Comparison of ENCODE assay signal across 8 mouse cellular contexts in genomic region chr11:119919897-119920296, GRCm38 (mm10). TPM values are rescaled to one million over a fixed set of nuclear protein-coding genes. Genes with fewer than 3 reads are reported as not detected.
DNase-seq lines count a peak whose midpoint lies in the region; ATAC-seq and TF ChIP-seq lines count a peak whose summit lies in the region.

No protein-coding gene starts in this region.

- H3K36me3 ChIP-seq in kidney, adult 2 months (ENCODE audit: control insufficient read depth, insufficient read depth, low read length) = peaks cover 1% of the 10 kb centered on the region; the same call in 1 of the 2 replicates
- peaks cover 45 to 63% of the 10 kb centered on the region in 2 experiments for H3K36me3 ChIP-seq in CH12.LX (replicated peaks in 1 of 2; ENCODE audit: control insufficient read depth in 1 of 2, insufficient read depth in 1 of 2, low read length in 1 of 2)
- peaks cover 41% of the 10 kb centered on the region for H3K36me3 ChIP-seq in midbrain, postnatal 0 days (ENCODE audit: insufficient read depth, low read length)

- ATAC-seq in midbrain, postnatal 0 days (ENCODE audit: low FRiP score) = no peak; the same call in 1 of the 2 replicates

- no peak overlapping the region for H3K9ac ChIP-seq in CH12.LX (ENCODE audit: insufficient read depth, low read depth)
- H3K9ac ChIP-seq in midbrain, postnatal 0 days (replicated peaks; ENCODE audit: low read length, poor library complexity, severe bottlenecking) = no peak overlapping the region

- TF ChIP-seq POLR2A in kidney, adult 2 months (IDR thresholded peaks at IDR 0.05; ENCODE audit: low read depth, low read length) = no peak
- TF ChIP-seq POLR2A in CH12.LX (IDR thresholded peaks at IDR 0.05; ENCODE audit: low read depth, low read length) = no peak

- H3K27ac ChIP-seq in kidney, adult 2 months (ENCODE audit: insufficient read depth, low read depth, low read length) = no peak overlapping the region
- no peak overlapping the region for H3K27ac ChIP-seq in CH12.LX (ENCODE audit: insufficient read depth, low read depth)
- H3K27ac ChIP-seq in midbrain, postnatal 0 days (ENCODE audit: low read depth, low read length) = no peak overlapping the region

- no peaks in the 10 kb centered on the region for H3K9me3 ChIP-seq in CH12.LX (replicated peaks; ENCODE audit: low read length)
- H3K9me3 ChIP-seq in midbrain, postnatal 0 days (ENCODE audit: low read length) = no peaks in the 10 kb centered on the region

- peaks cover 26% of the 10 kb centered on the region for H3K4me1 ChIP-seq in kidney, adult 2 months (ENCODE audit: control insufficient read depth, insufficient read depth, low read length)
- H3K4me1 ChIP-seq in CH12.LX (ENCODE audit: control insufficient read depth in 1 of 2, insufficient read depth in 2 of 2) = peaks cover 8 to 19% of the 10 kb centered on the region in 2 experiments
- peaks cover 5% of the 10 kb centered on the region; the same call in 1 of the 2 replicates for H3K4me1 ChIP-seq in midbrain, postnatal 0 days (ENCODE audit: insufficient read depth, low read length)

- H3K4me3 ChIP-seq in kidney, adult 2 months (ENCODE audit: insufficient read depth, low read depth, low read length) = no peak overlapping the region
- no peak overlapping the region for H3K4me3 ChIP-seq in CH12.LX (replicated peaks in 1 of 3; ENCODE audit: low read depth in 2 of 3, low read length in 2 of 3, poor library complexity in 1 of 3)
- no peak overlapping the region for H3K4me3 ChIP-seq in midbrain, postnatal 0 days (ENCODE audit: low read depth, low read length)

- H3K27me3 ChIP-seq in kidney, adult 2 months (replicated peaks; ENCODE audit: control insufficient read depth, insufficient read depth, low read length) = no peaks in the 10 kb centered on the region
- H3K27me3 ChIP-seq in CH12.LX (replicated peaks) = no peaks in the 10 kb centered on the region
- H3K27me3 ChIP-seq in midbrain, postnatal 0 days (ENCODE audit: insufficient read depth, low read length) = no peaks in the 10 kb centered on the region

- 70% methylated on average over 8 of the region's 8 CpGs for WGBS in kidney, adult 2 months
- WGBS in midbrain, postnatal 0 days = 67% methylated on average over 8 of the region's 8 CpGs

- H3K79me2 ChIP-seq in CH12.LX (replicated peaks; ENCODE audit: control insufficient read depth, extremely low read depth, insufficient read depth, poor library complexity, severe bottlenecking) = 0 out of 2 replicates have a peak, but pooled peaks cover 1% of the 10 kb centered on the region

- no peak overlapping the region for H3K4me2 ChIP-seq in CH12.LX (ENCODE audit: insufficient read depth, low read depth, poor library complexity, severe bottlenecking)
- no peak overlapping the region for H3K4me2 ChIP-seq in midbrain, postnatal 0 days (ENCODE audit: low read depth, low read length, poor library complexity, severe bottlenecking)

- TF ChIP-seq EP300 in CH12.LX (IDR thresholded peaks at IDR 0.05; ENCODE audit: low read length) = no peak

- DNase-seq in kidney, adult 2 months = peak; percentile 68
- no peak for DNase-seq in kidney, adult 11 months
- peak; percentile 74 for DNase-seq in CH12.LX (ENCODE audit: extremely low read depth)
- peak; percentile 57 to 60 for DNase-seq in adrenal gland, postnatal 4 days (ENCODE audit: low spot score in 2 of 2)
- DNase-seq in forelimb bud, embryonic 11.5 days (ENCODE audit: low read depth, low spot score) = peak; percentile 33
- DNase-seq in layer of hippocampus, postnatal 14 days (ENCODE audit: low spot score in 2 of 2) = peak; percentile 72
- DNase-seq in midbrain, postnatal 0 days (ENCODE audit: low spot score) = peak; percentile 76
- peak; percentile 70 to 75 for DNase-seq in thymus, postnatal 36 days

- peak; percentile 67 for TF ChIP-seq RAD21 in CH12.LX (IDR thresholded peaks at IDR 0.05; ENCODE audit: low read depth, low read length)

- dilution Hi-C loops in CH12.LX (cut with MboI; ENCODE audit: extremely low pct_ligation_motif_present, extremely low pct_unique_long_range_greater_than_20kb, low sequenced_read_pairs) = no loop called here

- in situ Hi-C loops in CH12.LX (cut with MboI; ENCODE audit: low pct_ligation_motif_present, low pct_unique_long_range_greater_than_20kb, low sequenced_read_pairs) = loop anchor here (5.0 to 10.0 kb wide), 2 partner anchors 77 to 175 kb away; partner anchors contain the start of genes Ndufaf8 and Tepsin

- TF ChIP-seq CTCF in kidney, adult 2 months (conservative IDR thresholded peaks at IDR 0.05; ENCODE audit: insufficient read depth, insufficient read length, low read depth, low read length) = peak; percentile 84
- peak; percentile 87 to 98 for TF ChIP-seq CTCF in CH12.LX (conservative IDR thresholded peaks at IDR 0.05 in 1 of 2, IDR thresholded peaks at IDR 0.05 in 1 of 2; ENCODE audit: low read depth in 2 of 2, low read length in 2 of 2)
- TF ChIP-seq CTCF in midbrain, postnatal 0 days (IDR thresholded peaks at IDR 0.05) = peak; percentile 91

TF ChIP-seq in CH12.LX, 34 proteins besides CTCF, POLR2A, EP300 and RAD21:
- no peak for TF ChIP-seq ELF1 (IDR thresholded peaks at IDR 0.05; ENCODE audit: low read depth, low read length)
- TF ChIP-seq CHD1 (IDR thresholded peaks at IDR 0.05; ENCODE audit: low read depth, low read length) = no peak
- no peak for TF ChIP-seq ZC3H11A (IDR thresholded peaks at IDR 0.05; ENCODE audit: low read depth, low read length)
- TF ChIP-seq MXI1 (IDR thresholded peaks at IDR 0.05; ENCODE audit: low read depth, low read length) = no peak
- no peak for TF ChIP-seq MAZ (IDR thresholded peaks at IDR 0.05; ENCODE audit: low read depth, low read length)
- TF ChIP-seq SMC3 (IDR thresholded peaks at IDR 0.05; ENCODE audit: low read depth, low read length) = peak; percentile 51
TF ChIP-seq in CH12.LX: peak in this region for 1.

RNA-seq across cellular contexts. Expression of gene Chmp6, which starts 6.7 kb away (rescaled TPM):
- 97.2 and 106 TPM in 2 replicates for polyA plus RNA-seq in kidney, adult 2 months (2012; rRNA removed)
- total RNA-seq in CH12.LX (2012; rRNA removed) = 59.7 and 67.2 TPM in 2 replicates
- 63.2 and 70.6 TPM in 2 replicates for total RNA-seq in CH12.LX (2014; rRNA removed)
- polyA plus RNA-seq in CH12.LX (2012; ENCODE audit: insufficient read length, low read depth) = 50.3 and 67.9 TPM in 2 replicates
- 10 to 100 TPM; 51.4 to 54.3 TPM for total RNA-seq in adrenal gland, postnatal 4 days (2021)
- total RNA-seq in layer of hippocampus, postnatal 14 days (2021) = 10 to 100 TPM; 37.1 to 39.1 TPM
- total RNA-seq in midbrain, postnatal 0 days (2014; rRNA removed) = 79.5 and 101 TPM in 2 replicates
- polyA plus RNA-seq in midbrain, postnatal 0 days (2015; fragmentation: Nextera tagmentation; extraction: Ambion mirVana) = 121 and 129 TPM in 2 replicates

RNA-seq across cellular contexts. Expression of gene Baiap2, which starts 22.7 kb away (rescaled TPM):
- polyA plus RNA-seq in kidney, adult 2 months (2012; rRNA removed) = 78.1 and 88.4 TPM in 2 replicates
- total RNA-seq in CH12.LX (2012; rRNA removed) (6.7 and 9.9 TPM in 2 replicates), CH12.LX (2014; rRNA removed) (3.2 and 3.4 TPM in 2 replicates)
- 5.6 and 6.1 TPM in 2 replicates for polyA plus RNA-seq in CH12.LX (2012; ENCODE audit: insufficient read length, low read depth)
- 10 to 100 TPM; 24.1 to 26.5 TPM for total RNA-seq in adrenal gland, postnatal 4 days (2021)
- total RNA-seq in layer of hippocampus, postnatal 14 days (2021) = 100 to 1,000 TPM; 148 TPM
- total RNA-seq in midbrain, postnatal 0 days (2014; rRNA removed) = 23.8 and 32.7 TPM in 2 replicates
- 18.0 TPM in 2 replicates for polyA plus RNA-seq in midbrain, postnatal 0 days (2015; fragmentation: Nextera tagmentation; extraction: Ambion mirVana)
